Mouse (Mus musculus) heart, adult 2 months (tissue): ENCODE measurements at regions not wholly inside any gene's neighbourhood (a gene's known extent, or its start where the extent isn't known, plus 50 kb on each side); places are given as distances from the start of the nearest gene placed in this dataset.

Experiments used
- DNase-seq, 2 experiments: peaks; one replicate each; pipeline ENCODE4 v3.0.0; 2021
- H3K27ac ChIP-seq: fragments of 200-600 bp; 2 replicates; pipeline ENCODE4 v1.8.1; 2022
- H3K27me3 ChIP-seq: fragments of 200-500 bp; 2 replicates; pipeline ENCODE4 v1.6.1; 2012; ENCODE audit warnings: mild to moderate bottlenecking, low read length, inconsistent platforms, mixed read lengths; ENCODE audit not compliant: control insufficient read depth, insufficient read depth
- H3K36me3 ChIP-seq: fragments of 200-500 bp; 2 replicates; pipeline ENCODE4 v1.6.1; 2012; ENCODE audit warnings: low read length, inconsistent platforms; ENCODE audit not compliant: control insufficient read depth, insufficient read depth
- H3K4me1 ChIP-seq: fragments of 200-500 bp; 2 replicates; pipeline ENCODE4 v1.6.1; 2011; ENCODE audit warnings: low read length; ENCODE audit not compliant: control insufficient read depth, insufficient read depth
- H3K4me3 ChIP-seq: fragments of 200-600 bp; 2 replicates; pipeline ENCODE4 v1.8.1; 2022
- H3K79me2 ChIP-seq: fragments of 200-500 bp; replicated peaks from 2 replicates; pipeline ENCODE4 v1.6.1; 2012; ENCODE audit warnings: mild to moderate bottlenecking, inconsistent platforms, low read length, moderate library complexity, mixed read lengths; ENCODE audit not compliant: control insufficient read depth, insufficient read depth
- H3K9ac ChIP-seq: fragments of 200-500 bp; 2 replicates; pipeline ENCODE4 v1.6.1; 2012; ENCODE audit warnings: low read depth, mild to moderate bottlenecking, control low read depth, inconsistent platforms, low read length, mixed read lengths
- CTCF ChIP-seq: fragments of 200-600 bp; IDR thresholded peaks from 2 replicates; pipeline ENCODE4 v1.8.1; 2022; ENCODE audit warnings: antibody characterized with exemption, mild to moderate bottlenecking, moderate library complexity
- EP300 ChIP-seq: fragments of 200-500 bp; IDR thresholded peaks from 2 replicates; pipeline ENCODE4 v1.6.1; 2011; ENCODE audit warnings: low read depth, low read length, control low read depth; ENCODE audit not compliant: insufficient read depth
- POLR2A ChIP-seq: fragments of 200-500 bp; IDR thresholded peaks from 2 replicates; pipeline ENCODE4 v1.6.1; 2011; ENCODE audit warnings: mild to moderate bottlenecking, low read depth, low read length, control low read depth; ENCODE audit not compliant: insufficient read depth
- WGBS: fragments of 180-500 bp; shearing (Covaris S2); methylation state at CpG from one replicate; pipeline ENCODE4 v1.1.7; 2018; 5-methylcytosine and 5-hydroxymethylcytosine counted together
- intact Hi-C: fragments of 180-260 bp; cut with DNase I; formaldehyde crosslinking; loops from one replicate; pipeline ENCODE4 v1.15.1; 2025

DNA sequence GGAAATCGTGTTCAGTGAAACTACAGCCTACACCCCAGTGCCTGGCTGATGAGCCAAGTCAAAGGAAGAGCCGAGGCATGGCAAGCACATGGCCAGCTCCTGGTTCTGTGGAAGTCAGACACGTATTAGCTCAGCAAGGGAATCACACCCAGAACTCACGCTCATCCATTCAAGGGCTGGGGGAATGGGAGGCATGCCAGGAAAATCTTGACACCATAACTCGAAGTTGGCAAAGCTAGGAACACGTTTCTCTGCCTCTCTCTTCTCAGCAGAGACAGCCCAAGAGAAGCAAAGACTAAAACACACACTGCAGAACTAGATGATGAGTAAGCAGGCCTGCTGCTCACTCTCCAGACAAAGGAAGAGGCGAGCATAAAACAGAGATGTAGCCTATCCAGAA, 53.5 kb upstream of the Ypel5 start:
- TF ChIP-seq POLR2A (no peak), CTCF (no peak), EP300 (no peak)
- Histone ChIP-seq H3K27ac (no peak overlapping the region), H3K27me3 (no peaks in the 10 kb centered on the region), H3K36me3 (no peaks in the 10 kb centered on the region), H3K79me2 (no peaks in the 10 kb centered on the region), H3K9ac (no peak overlapping the region), H3K4me1 (peaks cover 1% of the 10 kb centered on the region), H3K4me3 (no peak overlapping the region)
- no peak for DNase-seq
- intact Hi-C loops = loop anchor here (5.0 to 10.0 kb wide), 6 partner anchors 180 to 1220 kb away; partner anchors contain the start of gene Alk
- 32% methylated on average over 7 of the region's 7 CpGs for WGBS

DNA sequence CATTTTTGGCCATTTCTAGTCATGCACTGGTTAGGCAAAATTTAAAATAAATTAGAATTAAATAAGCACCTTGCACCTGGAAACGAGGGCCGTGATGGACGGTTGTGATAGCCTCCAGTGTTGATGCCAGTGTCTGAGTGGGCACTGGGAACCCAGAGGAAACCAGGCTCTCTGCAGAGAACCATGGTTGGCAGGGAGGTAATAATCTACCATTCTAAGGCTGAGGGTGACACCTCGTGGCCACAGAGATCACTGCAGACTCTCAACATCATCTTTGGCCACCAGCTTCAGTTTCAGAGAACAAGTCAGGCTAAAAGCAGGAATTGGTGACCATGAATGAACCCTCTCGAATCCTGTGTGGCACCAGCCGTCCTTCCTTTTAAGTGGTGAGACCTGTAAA, 54.5 kb upstream of the Ypel5 start:
- peak; percentile 51 to 69 for DNase-seq
- no peaks in the 10 kb centered on the region for H3K36me3 ChIP-seq
- no peaks in the 10 kb centered on the region for H3K79me2 ChIP-seq
- 6% methylated on average over 6 of the region's 6 CpGs for WGBS
- TF ChIP-seq POLR2A (no peak), CTCF (peak; percentile 90), EP300 (peak; percentile 80; the same call in 1 of the 2 replicates)
- no peak overlapping the region for H3K9ac ChIP-seq
- no peaks in the 10 kb centered on the region for H3K27me3 ChIP-seq
- H3K27ac ChIP-seq = no peak overlapping the region
- H3K4me3 ChIP-seq = no peak overlapping the region
- no peaks in the 10 kb centered on the region for H3K4me1 ChIP-seq
- intact Hi-C loops = loop anchor here (5.0 to 10.0 kb wide), 6 partner anchors 179 to 1219 kb away; partner anchors contain the start of gene Alk

- Histone ChIP-seq H3K36me3 (no peaks in the 10 kb centered on the region), H3K27ac (no peak overlapping the region), H3K79me2 (no peaks in the 10 kb centered on the region), H3K4me3 (no peak overlapping the region), H3K4me1 (no peaks in the 10 kb centered on the region), H3K27me3 (peaks cover 2% of the 10 kb centered on the region; the same call in 1 of the 2 replicates), H3K9ac (no peak overlapping the region)
- 57% methylated on average over 4 of the region's 4 CpGs for WGBS
- no peak for TF ChIP-seq EP300
- TF ChIP-seq POLR2A = no peak
- TF ChIP-seq CTCF = no peak
- intact Hi-C loops = no loop called here
- no peak for DNase-seq
Measured at GRCm38 (mm10) chr17:72768266-72768665, 68.0 kb upstream of the Ypel5 start.

DNA sequence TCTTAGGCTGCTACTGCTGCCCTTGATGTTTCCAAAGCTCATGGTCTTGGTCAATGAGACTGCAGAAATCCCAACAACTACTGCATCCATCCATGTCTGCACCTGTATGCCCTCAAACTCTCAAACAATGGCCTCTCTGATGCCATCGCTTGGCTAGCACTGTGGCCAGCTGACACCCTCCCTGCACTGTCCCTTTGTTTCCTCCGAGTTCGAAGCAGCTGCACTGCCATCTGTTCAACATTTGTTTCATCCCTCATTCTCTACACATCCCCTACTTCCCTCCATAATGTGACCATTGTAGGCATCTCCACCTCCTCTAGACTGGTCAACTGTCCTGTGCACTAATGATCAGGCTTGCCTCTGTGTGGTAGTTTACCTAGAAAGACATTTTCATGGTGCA, 75.3 kb upstream of the Ypel5 start:
- Histone ChIP-seq H3K36me3 (no peaks in the 10 kb centered on the region), H3K27me3 (peaks cover 2% of the 10 kb centered on the region; the same call in 1 of the 2 replicates), H3K79me2 (no peaks in the 10 kb centered on the region), H3K4me3 (no peak overlapping the region), H3K4me1 (no peaks in the 10 kb centered on the region), H3K27ac (no peak overlapping the region), H3K9ac (no peak overlapping the region)
- no peak for DNase-seq
- no peak for TF ChIP-seq EP300
- no peak for TF ChIP-seq CTCF
- no peak for TF ChIP-seq POLR2A
- intact Hi-C loops = no loop called here
- 79% methylated on average over 3 of the region's 3 CpGs for WGBS

- Histone ChIP-seq H3K9ac (no peak overlapping the region), H3K4me1 (no peaks in the 10 kb centered on the region), H3K4me3 (no peak overlapping the region), H3K27ac (no peak overlapping the region), H3K79me2 (no peaks in the 10 kb centered on the region), H3K27me3 (no peaks in the 10 kb centered on the region), H3K36me3 (no peaks in the 10 kb centered on the region)
- WGBS = 51% methylated on average over 4 of the region's 4 CpGs
- DNase-seq = no peak
- intact Hi-C loops = no loop called here
- no peak for TF ChIP-seq CTCF
- no peak for TF ChIP-seq POLR2A
- no peak for TF ChIP-seq EP300
Measured at GRCm38 (mm10) chr17:72746411-72746810, 89.8 kb upstream of the Ypel5 start.

DNA sequence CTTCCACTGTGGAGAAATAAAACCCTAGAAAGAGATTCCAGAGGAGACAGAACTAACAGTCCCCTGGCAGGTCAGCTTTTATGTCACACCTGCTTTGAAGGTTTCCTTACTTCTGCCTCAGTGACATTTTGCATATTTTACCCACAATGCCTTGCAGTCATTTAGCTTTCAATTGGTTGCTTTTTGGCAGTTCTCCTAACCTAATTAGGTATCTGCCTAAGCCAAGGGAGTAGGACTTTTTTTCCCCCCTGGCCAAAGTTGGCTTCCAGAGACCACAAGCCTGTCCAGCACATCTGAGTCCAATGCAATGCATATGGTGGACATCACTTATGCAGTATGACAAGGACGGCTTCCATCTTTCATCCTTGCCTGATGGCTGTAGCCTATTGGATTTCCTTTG, 103.2 kb upstream of the Ypel5 start:
- H3K4me1 ChIP-seq = no peaks in the 10 kb centered on the region
- DNase-seq = no peak
- intact Hi-C loops = no loop called here
- TF ChIP-seq CTCF (no peak), EP300 (no peak), POLR2A (no peak)
- H3K79me2 ChIP-seq = no peaks in the 10 kb centered on the region
- H3K27ac ChIP-seq = no peak overlapping the region
- H3K27me3 ChIP-seq = no peaks in the 10 kb centered on the region
- no peaks in the 10 kb centered on the region for H3K36me3 ChIP-seq
- 90% methylated on average over 1 of the region's 1 CpGs for WGBS
- no peak overlapping the region for H3K4me3 ChIP-seq
- H3K9ac ChIP-seq = no peak overlapping the region
